Mouse (Mus musculus) hindbrain, embryonic 13.5 days (tissue): ENCODE data around the gene Dusp7. TPM values are rescaled to one million over a fixed set of nuclear protein-coding genes. Genes with fewer than 3 reads are reported as not detected.

Experiments
- ATAC-seq: fragments of 200-750 bp; cut with Nextera tagmentation; 2 replicates; pipeline ENCODE4 v1.8.0; 2017; ENCODE audit warnings: moderate TSS enrichment; ENCODE audit not compliant: low FRiP score
- H3K27ac ChIP-seq: fragments of 300-500 bp; sonication (generic); 2 replicates; pipeline ENCODE4 v1.5.1; 2015; ENCODE audit warnings: inconsistent platforms, mild to moderate bottlenecking, moderate library complexity
- H3K27me3 ChIP-seq: fragments of 300-500 bp; sonication (generic); 2 replicates; pipeline ENCODE4 v1.6.1; 2015; ENCODE audit warnings: mild to moderate bottlenecking, inconsistent platforms
- H3K36me3 ChIP-seq: fragments of 300-500 bp; sonication (generic); 2 replicates; pipeline ENCODE4 v1.6.1; 2015; ENCODE audit warnings: mild to moderate bottlenecking, inconsistent platforms
- H3K4me1 ChIP-seq: fragments of 300-500 bp; sonication (generic); replicated peaks from 2 replicates; pipeline ENCODE4 v1.6.1; 2015; ENCODE audit warnings: inconsistent platforms
- H3K4me2 ChIP-seq: fragments of 300-500 bp; sonication (generic); 2 replicates; pipeline ENCODE4 v1.6.1; 2015; ENCODE audit warnings: inconsistent platforms, mild to moderate bottlenecking, moderate library complexity
- H3K4me3 ChIP-seq: fragments of 300-500 bp; sonication (generic); 2 replicates; pipeline ENCODE4 v1.5.1; 2015; ENCODE audit warnings: mild to moderate bottlenecking, inconsistent platforms
- H3K9ac ChIP-seq: fragments of 300-500 bp; sonication (generic); 2 replicates; pipeline ENCODE4 v1.6.1; 2015; ENCODE audit warnings: mild to moderate bottlenecking, inconsistent platforms
- H3K9me3 ChIP-seq: fragments of 300-500 bp; sonication (generic); 2 replicates; pipeline ENCODE4 v1.6.1; 2016; ENCODE audit warnings: inconsistent platforms
- WGBS: fragments of 180-500 bp; shearing (Covaris S2); methylation state at CpG from one replicate; pipeline ENCODE4 v1.1.7; 2015; 5-methylcytosine and 5-hydroxymethylcytosine counted together
- polyA plus RNA-seq: library from polyadenylated mRNA; unstranded; fragments of >200 nt; fragmentation: Nextera tagmentation; extraction: Ambion mirVana; gene quantifications from 2 replicates; pipeline ENCODE4 v1.2.1, GENCODE M21; 2015

The Dusp7 gene
- polyA plus RNA-seq, 1 experiment from 2014 or later = 10.3 TPM

GRCm38 (mm10) chr9:106371776-106372175, 3.3 kb downstream of the Dusp7 start:
- no peak overlapping the region for H3K27ac ChIP-seq
- H3K9me3 ChIP-seq = no peaks in the 10 kb centered on the region
- H3K4me2 ChIP-seq = peak overlapping the region; percentile 95
- ATAC-seq = no peak
- H3K9ac ChIP-seq = peak overlapping the region; percentile 96
- H3K4me3 ChIP-seq = peak overlapping the region; percentile 86; the same call in 1 of the 2 replicates
- 42% methylated on average over 6 of the region's 6 CpGs for WGBS
- H3K36me3 ChIP-seq = peaks cover 44% of the 10 kb centered on the region
- peaks cover 49% of the 10 kb centered on the region for H3K4me1 ChIP-seq
- no peaks in the 10 kb centered on the region for H3K27me3 ChIP-seq

GRCm38 (mm10) chr9:106372431-106373412, 4.3 kb downstream of the Dusp7 start:
- H3K9ac ChIP-seq = peak overlapping the region; percentile 96; the same call in 1 of the 2 replicates
- H3K36me3 ChIP-seq = peaks cover 54% of the 10 kb centered on the region
- WGBS = 92% methylated on average over 11 of the region's 11 CpGs

GRCm38 (mm10) chr9:106373973-106374372, 5.5 kb downstream of the Dusp7 start:
- Histone ChIP-seq H3K4me1 (peaks cover 47% of the 10 kb centered on the region), H3K4me3 (no peak overlapping the region), H3K4me2 (no peak overlapping the region), H3K36me3 (peaks cover 66% of the 10 kb centered on the region), H3K27me3 (no peaks in the 10 kb centered on the region), H3K27ac (no peak overlapping the region), H3K9me3 (no peaks in the 10 kb centered on the region), H3K9ac (no peak overlapping the region)
- ATAC-seq = no peak
- 85% methylated on average over 7 of the region's 7 CpGs for WGBS

More at GRCm38 (mm10) chr9:106372431-106373412, 4.3 kb downstream of the Dusp7 start:
- no peak for ATAC-seq
- no peaks in the 10 kb centered on the region for H3K27me3 ChIP-seq
- no peak overlapping the region for H3K4me3 ChIP-seq
- peaks cover 43% of the 10 kb centered on the region for H3K4me1 ChIP-seq
- peak overlapping the region; percentile 95; the same call in 1 of the 2 replicates for H3K4me2 ChIP-seq
- no peaks in the 10 kb centered on the region for H3K9me3 ChIP-seq
- H3K27ac ChIP-seq = no peak overlapping the region

GRCm38 (mm10) chr9:106377247-106377646, 8.8 kb downstream of the Dusp7 start:
- Histone ChIP-seq H3K9me3 (no peaks in the 10 kb centered on the region), H3K9ac (no peak overlapping the region), H3K4me1 (peaks cover 21% of the 10 kb centered on the region), H3K27ac (no peak overlapping the region), H3K27me3 (no peaks in the 10 kb centered on the region), H3K36me3 (peaks cover 57% of the 10 kb centered on the region), H3K4me3 (no peak overlapping the region), H3K4me2 (no peak overlapping the region)
- 95% methylated on average over 8 of the region's 8 CpGs for WGBS
- ATAC-seq = no peak

GRCm38 (mm10) chr9:106378045-106378444, 9.6 kb downstream of the Dusp7 start:
- no peak overlapping the region for H3K4me2 ChIP-seq
- ATAC-seq = no peak
- no peaks in the 10 kb centered on the region for H3K9me3 ChIP-seq
- WGBS = 94% methylated on average over 3 of the region's 3 CpGs
- no peak overlapping the region for H3K4me3 ChIP-seq
- H3K27me3 ChIP-seq = no peaks in the 10 kb centered on the region
- no peak overlapping the region for H3K9ac ChIP-seq
- peaks cover 16% of the 10 kb centered on the region for H3K4me1 ChIP-seq
- no peak overlapping the region for H3K27ac ChIP-seq
- H3K36me3 ChIP-seq = peaks cover 49% of the 10 kb centered on the region

GRCm38 (mm10) chr9:106378753-106379152, 10.3 kb downstream of the Dusp7 start:
- no peak overlapping the region for H3K9ac ChIP-seq
- peaks cover 21% of the 10 kb centered on the region for H3K4me1 ChIP-seq
- WGBS = 72% methylated on average over 9 of the region's 9 CpGs
- ATAC-seq = no peak
- H3K4me2 ChIP-seq = no peak overlapping the region
- H3K36me3 ChIP-seq = peaks cover 42% of the 10 kb centered on the region
- no peaks in the 10 kb centered on the region for H3K9me3 ChIP-seq
- H3K4me3 ChIP-seq = no peak overlapping the region
- no peaks in the 10 kb centered on the region for H3K27me3 ChIP-seq
- no peak overlapping the region for H3K27ac ChIP-seq

- H3K9ac ChIP-seq = no peak overlapping the region
- no peaks in the 10 kb centered on the region for H3K36me3 ChIP-seq
- no peak overlapping the region for H3K4me2 ChIP-seq
- H3K9me3 ChIP-seq = no peaks in the 10 kb centered on the region
- no peaks in the 10 kb centered on the region for H3K27me3 ChIP-seq
- H3K4me3 ChIP-seq = no peak overlapping the region
- no peak for ATAC-seq
- H3K4me1 ChIP-seq = peaks cover 38% of the 10 kb centered on the region
- WGBS = 87% methylated on average over 12 of the region's 12 CpGs
- H3K27ac ChIP-seq = no peak overlapping the region
These were observed 17.9 kb downstream of the Dusp7 start for GRCm38 (mm10) chr9:106386181-106386864.

GRCm38 (mm10) chr9:106392828-106393527, 24.5 kb downstream of the Dusp7 start:
- H3K9me3 ChIP-seq = no peaks in the 10 kb centered on the region
- H3K36me3 ChIP-seq = no peaks in the 10 kb centered on the region
- no peak overlapping the region for H3K27ac ChIP-seq
- no peak for ATAC-seq
- H3K9ac ChIP-seq = no peak overlapping the region
- H3K4me2 ChIP-seq = no peak overlapping the region
- WGBS = 66% methylated on average over 11 of the region's 11 CpGs
- no peaks in the 10 kb centered on the region for H3K27me3 ChIP-seq
- peaks cover 34% of the 10 kb centered on the region for H3K4me1 ChIP-seq
- no peak overlapping the region for H3K4me3 ChIP-seq

- Histone ChIP-seq H3K27ac (no peak overlapping the region), H3K4me3 (no peak overlapping the region), H3K9me3 (no peaks in the 10 kb centered on the region), H3K36me3 (no peaks in the 10 kb centered on the region), H3K4me1 (peaks cover 34% of the 10 kb centered on the region), H3K9ac (no peak overlapping the region), H3K4me2 (no peak overlapping the region), H3K27me3 (no peaks in the 10 kb centered on the region)
- ATAC-seq = no peak
- WGBS = 84% methylated on average over 8 of the region's 8 CpGs
These were observed 25.1 kb downstream of the Dusp7 start for GRCm38 (mm10) chr9:106393548-106393947.

- peak overlapping the region; percentile 12; the same call in 1 of the 2 replicates for H3K27ac ChIP-seq
- H3K36me3 ChIP-seq = no peaks in the 10 kb centered on the region
- 39% methylated on average over 11 of the region's 11 CpGs for WGBS
- H3K4me3 ChIP-seq = no peak overlapping the region
- no peak for ATAC-seq
- H3K9ac ChIP-seq = peak overlapping the region; percentile 2; the same call in 1 of the 2 replicates
- no peaks in the 10 kb centered on the region for H3K9me3 ChIP-seq
- no peak overlapping the region for H3K4me2 ChIP-seq
- peaks cover 34% of the 10 kb centered on the region for H3K4me1 ChIP-seq
- no peaks in the 10 kb centered on the region for H3K27me3 ChIP-seq
These were observed 26.5 kb downstream of the Dusp7 start for GRCm38 (mm10) chr9:106394649-106395602.

- H3K4me3 ChIP-seq = no peak overlapping the region
- H3K36me3 ChIP-seq = no peaks in the 10 kb centered on the region
- WGBS = 72% methylated on average over 4 of the region's 4 CpGs
- H3K9me3 ChIP-seq = no peaks in the 10 kb centered on the region
- no peak overlapping the region for H3K9ac ChIP-seq
- no peak overlapping the region for H3K27ac ChIP-seq
- peaks cover 21% of the 10 kb centered on the region for H3K4me1 ChIP-seq
- no peaks in the 10 kb centered on the region for H3K27me3 ChIP-seq
- H3K4me2 ChIP-seq = no peak overlapping the region
- no peak for ATAC-seq
These were observed 29.3 kb downstream of the Dusp7 start for GRCm38 (mm10) chr9:106397733-106398132.
